Mouse (Mus musculus) small intestine, adult 2 months (tissue): Measurements from ENCODE around the gene Yars. TPM values are rescaled to one million over a fixed set of nuclear protein-coding genes. Genes with fewer than 3 reads are reported as not detected.

Experiments used
- H3K27ac ChIP-seq: fragments of 200-500 bp; 2 replicates; pipeline ENCODE4 v1.5.1; 2012; ENCODE audit warnings: low read depth, low read length, control low read depth, inconsistent platforms; ENCODE audit not compliant: insufficient read depth
- H3K27me3 ChIP-seq: fragments of 200-500 bp; 2 replicates; pipeline ENCODE4 v1.6.1; 2012; ENCODE audit warnings: mild to moderate bottlenecking, moderate library complexity, low read length, inconsistent platforms; ENCODE audit not compliant: control insufficient read depth, insufficient read depth
- H3K36me3 ChIP-seq: fragments of 200-500 bp; 2 replicates; pipeline ENCODE4 v1.6.1; 2012; ENCODE audit warnings: mild to moderate bottlenecking, low read length, control low read depth, inconsistent platforms; ENCODE audit not compliant: control insufficient read depth, insufficient read depth
- H3K4me1 ChIP-seq: fragments of 200-500 bp; 2 replicates; pipeline ENCODE4 v1.6.1; 2012; ENCODE audit warnings: low read length, inconsistent platforms, mixed read lengths; ENCODE audit not compliant: control insufficient read depth, insufficient read depth, insufficient read length
- H3K4me3 ChIP-seq: fragments of 200-500 bp; 2 replicates; pipeline ENCODE4 v1.5.1; 2012; ENCODE audit warnings: low read depth, mild to moderate bottlenecking, control low read depth, inconsistent platforms, low read length, moderate library complexity
- CTCF ChIP-seq: fragments of 200-500 bp; IDR thresholded peaks from 2 replicates; pipeline ENCODE4 v1.5.1; 2012; ENCODE audit warnings: low read depth, mild to moderate bottlenecking, control low read depth, inconsistent platforms, low read length, moderate library complexity, mixed read lengths; ENCODE audit not compliant: insufficient replicate concordance, insufficient read length; ENCODE audit errors: extremely low read depth
- POLR2A ChIP-seq: fragments of 200-500 bp; IDR thresholded peaks from 2 replicates; pipeline ENCODE4 v1.6.1; 2012; ENCODE audit warnings: low read depth, mild to moderate bottlenecking, control low read depth, inconsistent platforms, low read length, moderate library complexity
- WGBS: fragments of 180-500 bp; shearing (Covaris S2); methylation state at CpG from one replicate; pipeline ENCODE4 v1.1.7; 2018; 5-methylcytosine and 5-hydroxymethylcytosine counted together
- polyA plus RNA-seq: library from polyadenylated mRNA; depleted of rRNA; stranded (reverse); fragments of >200 nt; gene quantifications from 2 replicates; pipeline ENCODE4 v1.2.3, GENCODE M21; 2012

Yars gene
- polyA plus RNA-seq, 1 experiment = 7.8 TPM

- Histone ChIP-seq H3K27ac (no peak overlapping the region), H3K4me3 (peak overlapping the region; percentile 56), H3K36me3 (peaks cover 14% of the 10 kb centered on the region), H3K27me3 (no peaks in the 10 kb centered on the region), H3K4me1 (peaks cover 58% of the 10 kb centered on the region)
- 1% methylated on average over 29 of the region's 29 CpGs for WGBS
- TF ChIP-seq CTCF (no peak), POLR2A (no peak)
Measured at GRCm38 (mm10) chr4:129239075-129239474, 49.5 kb downstream of the Yars start.

- H3K36me3 ChIP-seq = peaks cover 14% of the 10 kb centered on the region
- 59% methylated on average over 7 of the region's 7 CpGs for WGBS
- no peak overlapping the region for H3K27ac ChIP-seq
- H3K4me3 ChIP-seq = no peak overlapping the region
- peaks cover 45% of the 10 kb centered on the region for H3K4me1 ChIP-seq
- TF ChIP-seq POLR2A (no peak), CTCF (no peak)
- H3K27me3 ChIP-seq = no peaks in the 10 kb centered on the region
Measured at GRCm38 (mm10) chr4:129241898-129242297, 52.3 kb downstream of the Yars start.

- H3K4me3 ChIP-seq = no peak overlapping the region
- WGBS = 91% methylated on average over 4 of the region's 4 CpGs
- H3K4me1 ChIP-seq = peaks cover 42% of the 10 kb centered on the region
- H3K36me3 ChIP-seq = peaks cover 14% of the 10 kb centered on the region
- H3K27ac ChIP-seq = no peak overlapping the region
- TF ChIP-seq CTCF = no peak
- no peak for TF ChIP-seq POLR2A
- H3K27me3 ChIP-seq = no peaks in the 10 kb centered on the region
Measured at GRCm38 (mm10) chr4:129242327-129242726, 52.8 kb downstream of the Yars start.

- Histone ChIP-seq H3K4me3 (no peak overlapping the region), H3K27ac (no peak overlapping the region), H3K27me3 (no peaks in the 10 kb centered on the region), H3K4me1 (peaks cover 40% of the 10 kb centered on the region), H3K36me3 (peaks cover 14% of the 10 kb centered on the region)
- TF ChIP-seq CTCF (no peak), POLR2A (no peak)
- 84% methylated on average over 4 of the region's 4 CpGs for WGBS
Measured at GRCm38 (mm10) chr4:129242761-129243160, 53.2 kb downstream of the Yars start.

- H3K4me1 ChIP-seq = peaks cover 27% of the 10 kb centered on the region
- H3K36me3 ChIP-seq = peaks cover 14% of the 10 kb centered on the region
- no peaks in the 10 kb centered on the region for H3K27me3 ChIP-seq
- H3K4me3 ChIP-seq = peak overlapping the region; percentile 40
- TF ChIP-seq POLR2A = no peak
- no peak for TF ChIP-seq CTCF
- 17% methylated on average over 4 of the region's 4 CpGs for WGBS
- H3K27ac ChIP-seq = peak overlapping the region; percentile 75
Measured at GRCm38 (mm10) chr4:129244802-129245201, 55.2 kb downstream of the Yars start.

GRCm38 (mm10) chr4:129246360-129247301, 57.1 kb downstream of the Yars start:
- H3K27ac ChIP-seq = peak overlapping the region; percentile 96
- H3K4me1 ChIP-seq = peaks cover 32% of the 10 kb centered on the region
- peak overlapping the region; percentile 92 for H3K4me3 ChIP-seq
- H3K27me3 ChIP-seq = no peaks in the 10 kb centered on the region
- TF ChIP-seq CTCF = no peak
- no peak for TF ChIP-seq POLR2A
- H3K36me3 ChIP-seq = 0 out of 2 replicates have a peak, but pooled peaks cover 4% of the 10 kb centered on the region
- 19% methylated on average over 15 of the region's 15 CpGs for WGBS

- Histone ChIP-seq H3K27ac (peak overlapping the region; percentile 96), H3K36me3 (0 out of 2 replicates have a peak, but pooled peaks cover 4% of the 10 kb centered on the region), H3K4me1 (peaks cover 28% of the 10 kb centered on the region; the same call in 1 of the 2 replicates), H3K4me3 (peak overlapping the region; percentile 92), H3K27me3 (no peaks in the 10 kb centered on the region)
- no peak for TF ChIP-seq CTCF
- no peak; the same call in 1 of the 2 replicates for TF ChIP-seq POLR2A
- WGBS = 4% methylated on average over 24 of the region's 24 CpGs
Measured at GRCm38 (mm10) chr4:129247381-129248242, 58.1 kb downstream of the Yars start.
